Mouse (Mus musculus) small intestine, adult 2 months (tissue): ENCODE data around the gene Itm2c.

ENCODE experiments used
- CTCF ChIP-seq: fragments of 200-500 bp; IDR thresholded peaks from 2 replicates; pipeline ENCODE4 v1.5.1; 2012; ENCODE audit warnings: low read depth, mild to moderate bottlenecking, control low read depth, inconsistent platforms, low read length, moderate library complexity, mixed read lengths; ENCODE audit not compliant: insufficient replicate concordance, insufficient read length; ENCODE audit errors: extremely low read depth
- POLR2A ChIP-seq: fragments of 200-500 bp; IDR thresholded peaks from 2 replicates; pipeline ENCODE4 v1.6.1; 2012; ENCODE audit warnings: low read depth, mild to moderate bottlenecking, control low read depth, inconsistent platforms, low read length, moderate library complexity

- TF ChIP-seq CTCF: no peak
- no peak for TF ChIP-seq POLR2A
These were observed 39.6 kb upstream of the Itm2c start for GRCm38 (mm10) chr1:85854475-85854874.
